Mouse (Mus musculus) midbrain, postnatal 0 days (tissue): ENCODE measurements at regions not wholly inside any gene's neighbourhood (a gene's known extent, or its start where the extent isn't known, plus 50 kb on each side); places are given as distances from the start of the nearest gene placed in this dataset.

ENCODE experiments used
- ATAC-seq: fragments of 200-750 bp; cut with Nextera tagmentation; 2 replicates; pipeline ENCODE4 v1.8.0; 2017; ENCODE audit warnings: moderate number of reproducible peaks, mild to moderate bottlenecking, moderate TSS enrichment, moderate library complexity; ENCODE audit not compliant: low FRiP score
- DNase-seq: peaks from one replicate; pipeline ENCODE4 v3.0.0-alpha.2; 2015; ENCODE audit warnings: low spot score
- H3K27ac ChIP-seq: fragments of 300-500 bp; sonication (generic); 2 replicates; pipeline ENCODE4 v1.5.1; 2014; ENCODE audit warnings: low read depth, mild to moderate bottlenecking, low read length, mixed read lengths
- H3K27me3 ChIP-seq: fragments of 300-500 bp; sonication (generic); 2 replicates; pipeline ENCODE4 v1.6.1; 2014; ENCODE audit warnings: low read length, control low read depth, mixed read lengths; ENCODE audit not compliant: insufficient read depth
- H3K36me3 ChIP-seq: fragments of 300-500 bp; sonication (generic); 2 replicates; pipeline ENCODE4 v1.6.1; 2014; ENCODE audit warnings: low read length, control low read depth, mixed read lengths; ENCODE audit not compliant: insufficient read depth
- H3K4me1 ChIP-seq: fragments of 300-500 bp; sonication (generic); 2 replicates; pipeline ENCODE4 v1.6.1; 2014; ENCODE audit warnings: mild to moderate bottlenecking, control low read depth, antibody characterized with exemption, low read length, mixed read lengths; ENCODE audit not compliant: insufficient read depth
- H3K4me2 ChIP-seq: fragments of 300-500 bp; sonication (generic); 2 replicates; pipeline ENCODE4 v1.6.1; 2014; ENCODE audit warnings: low read depth, mild to moderate bottlenecking, low read length, mixed read lengths; ENCODE audit not compliant: poor library complexity, severe bottlenecking
- H3K4me3 ChIP-seq: fragments of 300-500 bp; sonication (generic); 2 replicates; pipeline ENCODE4 v1.5.1; 2014; ENCODE audit warnings: low read depth, mild to moderate bottlenecking, low read length, moderate library complexity
- H3K9ac ChIP-seq: fragments of 300-500 bp; sonication (generic); replicated peaks from 2 replicates; pipeline ENCODE4 v1.6.1; 2014; ENCODE audit warnings: mild to moderate bottlenecking, low read length, moderate library complexity, mixed read lengths; ENCODE audit not compliant: poor library complexity, severe bottlenecking
- H3K9me3 ChIP-seq: fragments of 300-500 bp; sonication (generic); 2 replicates; pipeline ENCODE4 v1.6.1; 2016; ENCODE audit warnings: low read length, control low read depth
- CTCF ChIP-seq: IDR thresholded peaks from 2 replicates; pipeline ENCODE4 v1.5.1; 2016; ENCODE audit warnings: antibody characterized with exemption, mild to moderate bottlenecking
- WGBS: fragments of 180-500 bp; shearing (Covaris S2); extraction: QIAGEN DNeasy Blood & Tissue Kit; methylation state at CpG from one replicate; pipeline ENCODE4 v1.1.7; 2014; 5-methylcytosine and 5-hydroxymethylcytosine counted together

GRCm38 (mm10) chr3:129104811-129105210, 94.9 kb upstream of the Pitx2 start:
- Histone ChIP-seq H3K9ac (no peak overlapping the region), H3K4me2 (peak overlapping the region; percentile 39; the same call in 1 of the 2 replicates), H3K4me1 (no peaks in the 10 kb centered on the region; the same call in 1 of the 2 replicates), H3K4me3 (no peak overlapping the region; the same call in 1 of the 2 replicates), H3K27ac (no peak overlapping the region), H3K27me3 (no peaks in the 10 kb centered on the region), H3K36me3 (no peaks in the 10 kb centered on the region), H3K9me3 (no peaks in the 10 kb centered on the region)
- no peak for TF ChIP-seq CTCF
- DNase-seq = peak; percentile 17
- WGBS = 15% methylated on average over 9 of the region's 9 CpGs
- no peak for ATAC-seq

GRCm38 (mm10) chr3:129106174-129106573, 93.5 kb upstream of the Pitx2 start:
- Histone ChIP-seq H3K4me2 (no peak overlapping the region), H3K4me1 (no peaks in the 10 kb centered on the region; the same call in 1 of the 2 replicates), H3K36me3 (no peaks in the 10 kb centered on the region), H3K9ac (no peak overlapping the region), H3K27ac (no peak overlapping the region), H3K4me3 (no peak overlapping the region), H3K27me3 (no peaks in the 10 kb centered on the region), H3K9me3 (no peaks in the 10 kb centered on the region)
- DNase-seq (no peak), ATAC-seq (no peak)
- WGBS = 87% methylated on average over 2 of the region's 2 CpGs
- TF ChIP-seq CTCF = no peak

DNA sequence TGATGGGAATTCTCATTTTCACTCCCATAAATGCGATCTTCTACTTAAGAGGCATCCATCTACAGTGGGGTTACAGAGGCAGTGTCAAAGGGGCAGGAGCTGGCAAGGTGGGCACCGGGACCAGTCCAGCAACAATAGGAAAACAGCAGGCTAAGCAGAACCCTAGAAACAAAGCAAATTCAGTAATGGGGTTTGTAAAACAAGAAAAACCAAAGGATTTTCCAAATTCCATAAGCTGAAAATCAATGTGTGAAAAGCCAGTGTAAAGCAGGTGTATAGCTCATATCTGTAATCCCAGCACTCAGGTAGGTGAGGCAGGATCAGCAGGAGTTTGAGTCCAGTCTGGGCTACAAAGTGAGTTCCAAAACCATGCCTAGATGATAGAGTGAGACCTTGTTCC, 69.2 kb upstream of the Pitx2 start:
- Histone ChIP-seq H3K4me2 (no peak overlapping the region), H3K4me1 (no peaks in the 10 kb centered on the region), H3K4me3 (no peak overlapping the region), H3K36me3 (no peaks in the 10 kb centered on the region), H3K27ac (no peak overlapping the region), H3K9me3 (no peaks in the 10 kb centered on the region), H3K9ac (no peak overlapping the region), H3K27me3 (no peaks in the 10 kb centered on the region)
- TF ChIP-seq CTCF = no peak
- DNase-seq (no peak), ATAC-seq (no peak)
- 77% methylated on average over 2 of the region's 2 CpGs for WGBS

DNA sequence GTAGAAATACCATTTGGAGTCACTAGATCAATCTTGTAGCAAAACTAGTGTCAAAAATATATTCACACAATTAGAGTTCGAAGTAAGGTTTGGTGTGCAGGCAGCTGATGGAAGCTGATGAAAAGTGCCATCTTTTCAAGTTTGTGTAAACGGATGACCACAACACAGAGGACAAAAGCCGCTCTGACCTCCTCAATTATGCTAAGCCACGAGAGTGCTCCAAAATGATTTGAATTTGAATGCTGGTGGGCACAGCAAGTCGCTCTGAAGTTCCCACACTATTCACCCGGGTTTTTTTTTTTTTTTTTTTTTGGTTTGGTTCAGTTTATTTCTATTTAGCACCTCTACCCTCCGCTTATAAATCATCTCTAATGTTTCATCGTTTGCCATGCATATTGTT, 68.5 kb upstream of the Pitx2 start:
- H3K9ac ChIP-seq = no peak overlapping the region
- H3K9me3 ChIP-seq = no peaks in the 10 kb centered on the region
- ATAC-seq = no peak
- H3K4me3 ChIP-seq = no peak overlapping the region
- WGBS = 22% methylated on average over 8 of the region's 8 CpGs
- DNase-seq = no peak
- H3K36me3 ChIP-seq = no peaks in the 10 kb centered on the region
- H3K4me2 ChIP-seq = no peak overlapping the region
- H3K27me3 ChIP-seq = no peaks in the 10 kb centered on the region
- no peaks in the 10 kb centered on the region for H3K4me1 ChIP-seq
- no peak overlapping the region for H3K27ac ChIP-seq
- no peak for TF ChIP-seq CTCF

GRCm38 (mm10) chr3:129131877-129132433, 67.7 kb upstream of the Pitx2 start:
- Histone ChIP-seq H3K4me2 (no peak overlapping the region), H3K4me1 (no peaks in the 10 kb centered on the region), H3K9ac (no peak overlapping the region), H3K27ac (no peak overlapping the region), H3K9me3 (no peaks in the 10 kb centered on the region), H3K36me3 (no peaks in the 10 kb centered on the region), H3K4me3 (no peak overlapping the region), H3K27me3 (no peaks in the 10 kb centered on the region)
- TF ChIP-seq CTCF = 0 out of 2 replicates have a peak, but pooled peaks have one; percentile 12
- DNase-seq (peak; percentile 12), ATAC-seq (no peak)
- 33% methylated on average over 6 of the region's 6 CpGs for WGBS
